Mouse (Mus musculus): ENCODE data around the gene Lrrc17. TPM values are rescaled to one million over a fixed set of nuclear protein-coding genes. Genes with fewer than 3 reads are reported as not detected.

Lrrc17 gene
- polyA plus RNA-seq, 1 experiment, result 1.1 TPM

DNA sequence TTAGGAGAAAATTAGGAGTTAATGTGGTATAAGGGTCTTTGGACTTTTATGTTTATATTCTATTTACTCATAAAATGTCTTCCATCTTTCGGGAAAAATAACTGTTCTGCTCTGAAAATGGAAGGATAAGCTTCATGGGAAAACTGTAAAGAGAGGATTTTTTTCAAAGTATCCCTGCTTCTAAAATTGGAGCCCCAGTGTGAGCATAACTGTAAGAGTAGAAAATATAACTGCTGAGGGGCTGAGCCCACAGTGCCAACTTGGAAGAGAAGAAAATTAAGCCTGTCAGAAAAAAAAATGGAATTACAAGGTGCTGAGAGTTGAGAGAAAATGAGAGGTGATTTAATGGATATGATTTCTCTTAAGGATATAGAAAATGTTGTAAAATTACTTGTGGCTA is 11.4 kb downstream of the Lrrc17 start:
- H3K36me3 ChIP-seq (ENCODE audit: control insufficient read depth, insufficient read depth, low read length), result no peaks in the 10 kb centered on the region
- H3K27ac ChIP-seq (ENCODE audit: insufficient read depth, low read depth, low read length), result no peak overlapping the region
- H3K27me3 ChIP-seq (replicated peaks; ENCODE audit: control insufficient read depth, insufficient read depth, low read length), result no peaks in the 10 kb centered on the region
- no peak overlapping the region for H3K4me3 ChIP-seq (ENCODE audit: insufficient read depth, low read depth, low read length)
- 87% methylated on average over 1 of the region's 1 CpGs for WGBS
- no peak for DNase-seq
- TF ChIP-seq POLR2A (IDR thresholded peaks at IDR 0.05; ENCODE audit: low read depth, low read length) (no peak), CTCF (conservative IDR thresholded peaks at IDR 0.05; ENCODE audit: insufficient read depth, insufficient read length, low read depth, low read length) (no peak)
- H3K4me1 ChIP-seq (ENCODE audit: control insufficient read depth, insufficient read depth, low read length), result no peaks in the 10 kb centered on the region

DNA sequence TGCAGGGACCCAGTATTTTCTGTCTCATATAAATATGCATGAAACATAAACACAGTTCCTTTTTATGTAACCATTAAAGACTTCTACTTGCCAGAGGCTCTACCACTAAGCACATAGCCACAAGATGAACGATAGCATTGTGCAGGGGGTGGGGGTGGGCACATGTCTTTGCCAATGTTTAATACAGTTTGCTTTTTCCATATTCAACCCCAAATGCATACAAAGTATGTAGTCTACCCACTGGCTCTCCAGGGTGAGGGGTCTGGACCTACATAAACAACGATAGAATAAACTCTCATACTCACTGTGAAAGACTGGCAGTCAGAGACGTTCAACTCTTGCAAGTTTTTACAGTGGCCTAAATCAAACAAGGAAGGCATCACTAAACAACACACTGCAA is 13.1 kb downstream of the Lrrc17 start:
- WGBS, result 71% methylated on average over 3 of the region's 3 CpGs
- Histone ChIP-seq H3K27ac (ENCODE audit: insufficient read depth, low read depth, low read length) (no peak overlapping the region), H3K27me3 (replicated peaks; ENCODE audit: control insufficient read depth, insufficient read depth, low read length) (no peaks in the 10 kb centered on the region), H3K4me1 (ENCODE audit: control insufficient read depth, insufficient read depth, low read length) (no peaks in the 10 kb centered on the region), H3K4me3 (ENCODE audit: insufficient read depth, low read depth, low read length) (no peak overlapping the region), H3K36me3 (ENCODE audit: control insufficient read depth, insufficient read depth, low read length) (no peaks in the 10 kb centered on the region)
- no peak for TF ChIP-seq POLR2A (IDR thresholded peaks at IDR 0.05; ENCODE audit: low read depth, low read length)
- no peak for TF ChIP-seq CTCF (conservative IDR thresholded peaks at IDR 0.05; ENCODE audit: insufficient read depth, insufficient read length, low read depth, low read length)
- no peak for DNase-seq

DNA sequence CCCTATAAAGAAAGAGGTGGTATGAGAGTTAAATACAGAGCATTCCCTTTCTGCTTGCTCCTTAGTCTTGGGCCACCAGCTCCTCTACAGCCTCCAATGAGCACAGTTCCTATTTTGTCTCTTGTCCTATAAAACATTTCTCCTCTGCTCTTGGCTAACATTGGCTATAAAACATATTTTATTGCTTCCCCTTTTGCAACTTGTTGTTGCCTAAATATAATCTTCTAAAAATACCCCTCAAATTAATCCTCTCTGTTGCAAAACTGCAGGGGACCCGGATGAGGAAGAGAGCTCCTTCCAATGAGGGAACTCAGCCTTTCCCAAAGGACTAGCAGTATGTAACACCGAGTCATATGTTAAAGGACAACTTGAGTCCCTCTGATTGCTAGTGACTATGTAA is 20.6 kb downstream of the Lrrc17 start:
- no peak overlapping the region for H3K4me3 ChIP-seq (ENCODE audit: insufficient read depth, low read depth, low read length)
- no peaks in the 10 kb centered on the region for H3K36me3 ChIP-seq (ENCODE audit: control insufficient read depth, insufficient read depth, low read length)
- peak overlapping the region; percentile 55; the same call in 1 of the 2 replicates for H3K27ac ChIP-seq (ENCODE audit: insufficient read depth, low read depth, low read length)
- H3K27me3 ChIP-seq (replicated peaks; ENCODE audit: control insufficient read depth, insufficient read depth, low read length), result no peaks in the 10 kb centered on the region
- H3K4me1 ChIP-seq (ENCODE audit: control insufficient read depth, insufficient read depth, low read length), result no peaks in the 10 kb centered on the region
- WGBS, result 66% methylated on average over 2 of the region's 2 CpGs
- peak; percentile 62 for DNase-seq
- TF ChIP-seq CTCF (conservative IDR thresholded peaks at IDR 0.05; ENCODE audit: insufficient read depth, insufficient read length, low read depth, low read length), result no peak
- TF ChIP-seq POLR2A (IDR thresholded peaks at IDR 0.05; ENCODE audit: low read depth, low read length), result no peak

DNA sequence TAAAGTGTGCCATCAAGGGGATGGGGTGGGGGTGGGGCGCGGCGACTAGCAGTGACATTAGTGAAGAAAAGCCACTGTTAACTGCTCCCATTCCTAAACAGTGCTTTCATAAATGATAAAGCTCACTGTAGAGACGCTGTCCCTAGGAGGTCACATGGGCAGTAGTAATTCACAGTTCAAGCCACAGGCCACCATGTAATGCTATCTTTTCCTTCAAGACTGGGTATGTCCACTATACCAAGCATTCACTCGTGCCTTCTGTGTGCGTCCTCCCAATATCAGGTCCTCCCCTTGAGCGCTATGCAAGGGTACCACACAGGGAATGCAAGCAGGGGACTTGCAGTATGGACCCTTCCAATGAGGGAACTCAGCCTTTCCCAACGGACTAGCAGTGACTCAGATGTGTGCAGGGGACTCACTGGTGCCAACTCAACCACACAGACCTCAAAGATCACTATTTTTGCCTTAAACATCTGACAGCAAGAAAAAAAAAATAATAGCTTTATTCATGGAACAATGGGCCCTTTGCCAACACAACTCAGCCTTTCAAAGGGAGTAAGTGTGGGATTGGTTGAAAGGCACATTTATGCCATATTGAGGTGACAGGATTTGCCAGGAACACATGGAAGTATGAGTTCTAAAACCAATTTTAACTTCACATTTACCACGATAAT is 22.2 kb downstream of the Lrrc17 start:
- Histone ChIP-seq H3K27me3 (replicated peaks; ENCODE audit: control insufficient read depth, insufficient read depth, low read length) (no peaks in the 10 kb centered on the region), H3K4me1 (ENCODE audit: control insufficient read depth, insufficient read depth, low read length) (no peaks in the 10 kb centered on the region), H3K36me3 (ENCODE audit: control insufficient read depth, insufficient read depth, low read length) (no peaks in the 10 kb centered on the region), H3K4me3 (ENCODE audit: insufficient read depth, low read depth, low read length) (no peak overlapping the region), H3K27ac (ENCODE audit: insufficient read depth, low read depth, low read length) (no peak overlapping the region)
- no peak for DNase-seq
- 90% methylated on average over 9 of the region's 9 CpGs for WGBS
- TF ChIP-seq POLR2A (IDR thresholded peaks at IDR 0.05; ENCODE audit: low read depth, low read length) (no peak), CTCF (conservative IDR thresholded peaks at IDR 0.05; ENCODE audit: insufficient read depth, insufficient read length, low read depth, low read length) (no peak)

GRCm38 (mm10) chr5:21567784-21568183 is 24.4 kb downstream of the Lrrc17 start:
- 63% methylated on average over 1 of the region's 1 CpGs for WGBS
- H3K27ac ChIP-seq (ENCODE audit: insufficient read depth, low read depth, low read length), result no peak overlapping the region

GRCm38 (mm10) chr5:21572764-21573416 is 29.5 kb downstream of the Lrrc17 start:
- 81% methylated on average over 3 of the region's 3 CpGs for WGBS
- no peaks in the 10 kb centered on the region for H3K27me3 ChIP-seq (replicated peaks; ENCODE audit: control insufficient read depth, insufficient read depth, low read length)
- H3K36me3 ChIP-seq (ENCODE audit: control insufficient read depth, insufficient read depth, low read length), result no peaks in the 10 kb centered on the region
- H3K4me3 ChIP-seq (ENCODE audit: insufficient read depth, low read depth, low read length), result no peak overlapping the region
- no peak overlapping the region for H3K27ac ChIP-seq (ENCODE audit: insufficient read depth, low read depth, low read length)
- no peak for TF ChIP-seq CTCF (conservative IDR thresholded peaks at IDR 0.05; ENCODE audit: insufficient read depth, insufficient read length, low read depth, low read length)
- TF ChIP-seq POLR2A (IDR thresholded peaks at IDR 0.05; ENCODE audit: low read depth, low read length), result no peak
- no peaks in the 10 kb centered on the region for H3K4me1 ChIP-seq (ENCODE audit: control insufficient read depth, insufficient read depth, low read length)
- DNase-seq, result no peak

More at GRCm38 (mm10) chr5:21567784-21568183, 24.4 kb downstream of the Lrrc17 start:
- TF ChIP-seq CTCF (conservative IDR thresholded peaks at IDR 0.05; ENCODE audit: insufficient read depth, insufficient read length, low read depth, low read length) (no peak), POLR2A (IDR thresholded peaks at IDR 0.05; ENCODE audit: low read depth, low read length) (no peak)
- Histone ChIP-seq H3K36me3 (ENCODE audit: control insufficient read depth, insufficient read depth, low read length) (no peaks in the 10 kb centered on the region), H3K27me3 (replicated peaks; ENCODE audit: control insufficient read depth, insufficient read depth, low read length) (no peaks in the 10 kb centered on the region), H3K4me3 (ENCODE audit: insufficient read depth, low read depth, low read length) (no peak overlapping the region), H3K4me1 (ENCODE audit: control insufficient read depth, insufficient read depth, low read length) (no peaks in the 10 kb centered on the region)
- no peak for DNase-seq

DNA sequence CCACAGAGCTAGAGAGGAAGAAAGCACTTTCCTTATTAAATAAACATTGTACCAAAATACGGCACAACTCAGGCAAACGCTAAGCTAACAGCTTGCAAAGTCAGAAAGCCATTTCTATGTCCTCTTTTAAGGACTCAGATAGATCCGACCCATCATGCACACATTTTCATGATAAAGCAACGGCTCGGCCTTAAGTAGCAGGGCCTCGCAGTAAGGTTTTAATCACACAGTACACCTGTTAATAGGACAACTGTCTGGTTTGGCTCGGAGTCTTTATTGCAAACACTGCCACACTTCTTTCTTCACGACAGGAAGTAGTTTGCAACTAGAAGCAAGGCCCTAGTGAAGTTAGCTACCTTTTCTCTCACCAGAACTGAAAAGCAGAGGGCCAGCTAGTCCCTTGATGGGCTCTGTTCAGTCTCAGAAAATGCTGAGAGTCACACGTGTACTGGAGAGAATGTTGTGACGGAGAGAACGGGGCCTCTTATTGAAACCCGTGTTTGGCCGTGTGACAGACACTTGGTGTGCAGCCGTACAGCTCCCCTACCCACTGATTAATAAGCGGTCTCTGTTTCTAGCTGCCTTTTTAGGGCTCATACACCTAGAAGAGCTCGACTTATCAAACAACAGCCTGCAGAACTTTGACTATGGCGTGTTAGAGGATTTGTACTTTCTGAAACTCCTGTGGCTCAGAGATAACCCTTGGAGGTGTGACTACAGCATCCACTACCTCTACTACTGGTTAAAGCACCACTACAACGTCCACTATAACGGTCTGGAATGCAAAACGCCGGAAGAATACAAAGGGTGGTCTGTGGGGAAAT is 31.2 kb downstream of the Lrrc17 start:
- no peak for TF ChIP-seq CTCF (conservative IDR thresholded peaks at IDR 0.05; ENCODE audit: insufficient read depth, insufficient read length, low read depth, low read length)
- no peak for TF ChIP-seq POLR2A (IDR thresholded peaks at IDR 0.05; ENCODE audit: low read depth, low read length)
- no peaks in the 10 kb centered on the region for H3K36me3 ChIP-seq (ENCODE audit: control insufficient read depth, insufficient read depth, low read length)
- WGBS, result 86% methylated on average over 21 of the region's 21 CpGs
- no peak for DNase-seq
- no peak overlapping the region for H3K4me3 ChIP-seq (ENCODE audit: insufficient read depth, low read depth, low read length)
- no peaks in the 10 kb centered on the region for H3K4me1 ChIP-seq (ENCODE audit: control insufficient read depth, insufficient read depth, low read length)
- no peak overlapping the region for H3K27ac ChIP-seq (ENCODE audit: insufficient read depth, low read depth, low read length)
- H3K27me3 ChIP-seq (replicated peaks; ENCODE audit: control insufficient read depth, insufficient read depth, low read length), result no peaks in the 10 kb centered on the region
